Mouse (Mus musculus): ENCODE measurements around the gene Map4k4. TPM values are rescaled to one million over a fixed set of nuclear protein-coding genes. Genes with fewer than 3 reads are reported as not detected.

Map4k4 gene
- polyA plus RNA-seq, 1 experiment: 147 TPM

DNA sequence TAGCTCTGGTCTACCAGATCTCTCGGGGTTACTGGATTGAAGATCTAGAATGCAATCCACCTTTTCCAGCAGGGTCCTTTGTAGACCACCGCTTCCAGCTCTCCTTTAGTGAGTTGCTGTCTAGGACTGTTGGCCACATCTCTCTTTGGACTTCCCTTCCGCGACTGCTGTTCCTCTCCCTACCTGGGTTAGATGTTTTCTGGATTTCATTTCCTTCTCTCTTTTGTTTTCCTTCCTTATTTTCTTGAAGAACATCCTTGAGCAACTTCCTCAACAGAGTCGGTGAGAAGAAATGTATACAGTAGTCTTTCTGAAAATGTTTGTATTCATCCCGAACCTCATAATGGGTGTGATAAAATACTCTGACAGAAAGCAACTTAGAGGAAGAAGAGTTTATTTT lies 137.1 kb downstream of the Map4k4 start:
- no peak for TF ChIP-seq MYOG (IDR thresholded peaks at IDR 0.05; ENCODE audit: control insufficient read depth in 1 of 3, insufficient read depth in 1 of 3, insufficient read length in 2 of 3, low read depth in 2 of 3)
- TF ChIP-seq MAX (IDR thresholded peaks at IDR 0.05; ENCODE audit: low read depth): no peak
- no peak for TF ChIP-seq REST (IDR thresholded peaks at IDR 0.05; ENCODE audit: insufficient read depth, insufficient read length)
- TF ChIP-seq TCF3 (IDR thresholded peaks at IDR 0.05; ENCODE audit: insufficient read length, low read depth): no peak
- TF ChIP-seq POLR2A (IDR thresholded peaks at IDR 0.05; ENCODE audit: insufficient read length, low read depth): no peak
- TF ChIP-seq USF1 (IDR thresholded peaks at IDR 0.05; ENCODE audit: low read depth): no peak
- TF ChIP-seq TCF12 (IDR thresholded peaks at IDR 0.05; ENCODE audit: insufficient read depth, poor library complexity, severe bottlenecking): no peak
- no peak for TF ChIP-seq SRF (IDR thresholded peaks at IDR 0.05; ENCODE audit: control insufficient read depth, insufficient read length, low read depth)
- TF ChIP-seq E2F4 (IDR thresholded peaks at IDR 0.05; ENCODE audit: insufficient read depth): no peak
- TF ChIP-seq MYOD1 (IDR thresholded peaks at IDR 0.05; ENCODE audit: control insufficient read depth in 1 of 3, insufficient read length in 2 of 3, low read depth in 2 of 3): no peak
- no peak overlapping the region for H3K4me2 ChIP-seq (ENCODE audit: low read depth)
- H3K4me3 ChIP-seq: no peak overlapping the region
- H3ac ChIP-seq (ENCODE audit: control insufficient read depth, insufficient read length): no peak overlapping the region
- H3K27me3 ChIP-seq (ENCODE audit: control insufficient read depth, insufficient read depth, insufficient read length): no peaks in the 10 kb centered on the region
- H3K36me3 ChIP-seq (ENCODE audit: control insufficient read depth, insufficient read depth): no peaks in the 10 kb centered on the region
- no peaks in the 10 kb centered on the region for H3K79me2 ChIP-seq (ENCODE audit: control insufficient read depth, insufficient read depth)

DNA sequence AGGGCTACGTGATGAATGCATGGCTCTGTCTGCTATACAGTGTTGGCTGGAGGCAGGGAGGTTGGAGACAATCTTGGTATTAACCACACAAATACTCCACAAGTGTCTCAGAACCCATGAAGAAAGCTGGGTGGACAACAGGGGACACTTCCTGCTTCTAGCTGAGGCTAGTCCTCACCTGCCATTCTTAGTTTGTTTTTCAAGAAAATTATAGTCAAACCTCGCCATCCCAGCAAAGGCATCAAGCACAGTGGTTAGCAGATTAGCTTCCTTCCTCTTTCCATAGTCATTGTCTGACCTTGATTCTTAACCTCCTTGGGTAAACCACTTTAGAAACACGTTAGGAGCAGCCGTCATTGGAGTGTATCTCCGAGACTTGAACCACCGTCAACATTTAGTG lies 145.0 kb downstream of the Map4k4 start:
- no peak overlapping the region for H3K4me3 ChIP-seq
- no peaks in the 10 kb centered on the region for H3K36me3 ChIP-seq (ENCODE audit: control insufficient read depth, insufficient read depth)
- H3K27me3 ChIP-seq (ENCODE audit: control insufficient read depth, insufficient read depth, insufficient read length): no peaks in the 10 kb centered on the region
- H3K79me2 ChIP-seq (ENCODE audit: control insufficient read depth, insufficient read depth): no peaks in the 10 kb centered on the region
- no peak overlapping the region for H3ac ChIP-seq (ENCODE audit: control insufficient read depth, insufficient read length)
- TF ChIP-seq CEBPB (IDR thresholded peaks at IDR 0.05; ENCODE audit: insufficient read depth, poor library complexity, severe bottlenecking) (no peak), E2F4 (IDR thresholded peaks at IDR 0.05; ENCODE audit: insufficient read depth) (no peak), TCF3 (IDR thresholded peaks at IDR 0.05; ENCODE audit: insufficient read length, low read depth) (no peak), MYOD1 (IDR thresholded peaks at IDR 0.05; ENCODE audit: control insufficient read depth in 1 of 3, insufficient read length in 2 of 3, low read depth in 2 of 3) (no peak), POLR2AphosphoS2 (IDR thresholded peaks at IDR 0.05; ENCODE audit: insufficient read length, low read depth) (no peak), REST (IDR thresholded peaks at IDR 0.05; ENCODE audit: insufficient read depth, insufficient read length) (no peak), TCF12 (IDR thresholded peaks at IDR 0.05; ENCODE audit: insufficient read depth, poor library complexity, severe bottlenecking) (no peak), USF1 (IDR thresholded peaks at IDR 0.05; ENCODE audit: low read depth) (no peak), MYOG (IDR thresholded peaks at IDR 0.05; ENCODE audit: control insufficient read depth in 1 of 3, insufficient read depth in 1 of 3, insufficient read length in 2 of 3, low read depth in 2 of 3) (no peak), SRF (IDR thresholded peaks at IDR 0.05; ENCODE audit: control insufficient read depth, insufficient read length, low read depth) (no peak)
- no peak overlapping the region for H3K4me2 ChIP-seq (ENCODE audit: low read depth)

DNA sequence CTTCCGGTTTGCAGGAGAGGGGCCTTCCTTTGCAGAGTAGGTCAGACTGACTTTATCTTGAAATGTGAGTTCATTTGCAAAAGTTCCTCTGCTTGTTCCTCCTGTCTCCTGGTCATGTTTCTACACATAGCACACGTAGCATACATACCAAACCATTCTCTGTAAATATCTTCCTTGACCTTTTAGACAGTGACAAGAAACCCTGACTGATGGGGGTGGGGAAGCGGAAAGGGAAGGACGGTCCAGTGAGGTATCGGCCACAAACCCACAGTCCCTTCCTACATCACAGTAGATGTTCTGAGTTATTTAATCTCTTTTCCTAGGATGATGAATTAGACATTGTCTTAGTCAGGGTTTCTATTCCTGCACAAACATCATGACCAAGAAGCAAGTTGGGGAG lies 145.9 kb downstream of the Map4k4 start:
- TF ChIP-seq MYOD1 (IDR thresholded peaks at IDR 0.05; ENCODE audit: control insufficient read depth in 1 of 3, insufficient read length in 2 of 3, low read depth in 2 of 3): no peak
- no peaks in the 10 kb centered on the region for H3K36me3 ChIP-seq (ENCODE audit: control insufficient read depth, insufficient read depth)
- H3K27me3 ChIP-seq (ENCODE audit: control insufficient read depth, insufficient read depth, insufficient read length): no peaks in the 10 kb centered on the region
- H3K79me2 ChIP-seq (ENCODE audit: control insufficient read depth, insufficient read depth): no peaks in the 10 kb centered on the region
- H3K4me2 ChIP-seq (ENCODE audit: low read depth): no peak overlapping the region
- no peak overlapping the region for H3K4me3 ChIP-seq
- no peak overlapping the region for H3ac ChIP-seq (ENCODE audit: control insufficient read depth, insufficient read length)

DNA sequence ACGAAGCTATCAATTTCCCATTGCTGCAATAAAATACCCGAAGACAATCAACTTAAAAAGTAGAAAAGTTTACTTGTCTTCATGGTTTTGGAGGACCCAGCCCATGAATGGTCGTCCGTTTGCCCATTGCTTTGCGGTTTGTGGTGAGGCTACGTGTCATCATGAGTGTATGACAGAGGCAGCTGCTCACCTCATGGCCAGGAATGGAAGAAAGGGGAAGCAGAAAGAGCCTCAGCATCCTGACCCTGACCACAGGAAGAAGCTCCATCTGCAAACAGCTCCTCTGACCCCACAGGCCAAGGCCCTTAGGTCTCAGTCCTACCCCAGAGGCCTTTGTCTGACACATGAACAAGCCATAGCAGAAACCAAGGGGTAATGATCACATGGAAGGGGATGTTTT lies 150.4 kb downstream of the Map4k4 start:
- H3K4me2 ChIP-seq (ENCODE audit: low read depth): no peak overlapping the region
- H3K79me2 ChIP-seq (ENCODE audit: control insufficient read depth, insufficient read depth): no peaks in the 10 kb centered on the region
- no peaks in the 10 kb centered on the region for H3K36me3 ChIP-seq (ENCODE audit: control insufficient read depth, insufficient read depth)
- no peak overlapping the region for H3K4me3 ChIP-seq
- H3K27me3 ChIP-seq (ENCODE audit: control insufficient read depth, insufficient read depth, insufficient read length): no peaks in the 10 kb centered on the region
- TF ChIP-seq MYOD1 (IDR thresholded peaks at IDR 0.05; ENCODE audit: control insufficient read depth in 1 of 3, insufficient read length in 2 of 3, low read depth in 2 of 3) (peak in 2 of 3 experiments; percentile 4 to 25), MYOG (IDR thresholded peaks at IDR 0.05; ENCODE audit: control insufficient read depth in 1 of 3, insufficient read depth in 1 of 3, insufficient read length in 2 of 3, low read depth in 2 of 3) (no peak)
- no peak overlapping the region for H3ac ChIP-seq (ENCODE audit: control insufficient read depth, insufficient read length)

DNA sequence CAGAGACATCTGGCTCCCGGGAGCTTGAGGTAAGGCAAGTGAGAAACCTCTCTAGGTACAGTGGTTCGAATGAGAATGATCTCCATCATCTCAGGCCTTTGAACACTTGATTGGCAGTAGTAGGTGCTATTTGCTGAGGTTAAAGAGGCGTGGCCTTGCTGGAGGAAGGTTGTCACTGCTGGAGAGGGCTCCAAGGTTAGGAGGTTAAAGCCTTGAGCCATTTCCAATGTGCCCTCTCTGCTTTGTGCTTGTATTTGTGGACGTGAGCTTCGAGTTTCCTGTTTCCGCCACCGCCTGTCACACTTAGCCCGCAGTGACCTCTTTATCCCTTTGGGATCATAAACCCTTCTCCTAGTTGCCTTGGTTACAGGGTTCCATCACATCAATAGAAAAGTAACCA lies 151.4 kb downstream of the Map4k4 start:
- Histone ChIP-seq H3K27me3 (ENCODE audit: control insufficient read depth, insufficient read depth, insufficient read length) (no peaks in the 10 kb centered on the region), H3K4me3 (no peak overlapping the region), H3K36me3 (ENCODE audit: control insufficient read depth, insufficient read depth) (no peaks in the 10 kb centered on the region), H3K4me2 (ENCODE audit: low read depth) (no peak overlapping the region), H3ac (ENCODE audit: control insufficient read depth, insufficient read length) (no peak overlapping the region), H3K79me2 (ENCODE audit: control insufficient read depth, insufficient read depth) (no peaks in the 10 kb centered on the region)
- TF ChIP-seq REST (IDR thresholded peaks at IDR 0.05; ENCODE audit: insufficient read depth, insufficient read length) (no peak), SRF (IDR thresholded peaks at IDR 0.05; ENCODE audit: control insufficient read depth, insufficient read length, low read depth) (no peak), E2F4 (IDR thresholded peaks at IDR 0.05; ENCODE audit: insufficient read depth) (no peak), MYOG (IDR thresholded peaks at IDR 0.05; ENCODE audit: control insufficient read depth in 1 of 3, insufficient read depth in 1 of 3, insufficient read length in 2 of 3, low read depth in 2 of 3) (no peak), MYOD1 (IDR thresholded peaks at IDR 0.05; ENCODE audit: control insufficient read depth in 1 of 3, insufficient read length in 2 of 3, low read depth in 2 of 3) (no peak), CEBPB (IDR thresholded peaks at IDR 0.05; ENCODE audit: insufficient read depth, poor library complexity, severe bottlenecking) (no peak), MAX (IDR thresholded peaks at IDR 0.05; ENCODE audit: low read depth) (no peak), POLR2A (IDR thresholded peaks at IDR 0.05; ENCODE audit: insufficient read length, low read depth) (no peak), USF1 (IDR thresholded peaks at IDR 0.05; ENCODE audit: low read depth) (no peak), POLR2AphosphoS2 (IDR thresholded peaks at IDR 0.05; ENCODE audit: insufficient read length, low read depth) (no peak), TCF12 (IDR thresholded peaks at IDR 0.05; ENCODE audit: insufficient read depth, poor library complexity, severe bottlenecking) (no peak), TCF3 (IDR thresholded peaks at IDR 0.05; ENCODE audit: insufficient read length, low read depth) (no peak)
